Mouse (Mus musculus): Measurements from ENCODE around the gene Trim37. TPM values are rescaled to one million over a fixed set of nuclear protein-coding genes. Genes with fewer than 3 reads are reported as not detected.

Trim37 gene
- total RNA-seq, 2 experiments from 2014 or later = 3.4 to 3.9 TPM

- DNase-seq (ENCODE audit: low spot score) = no peak
These were observed 141.9 kb downstream of the Trim37 start for GRCm38 (mm10) chr11:87268803-87269202.

Small RNAs within 50 kb of the gene (microRNA-seq; reads per million reads assigned to microRNA genes)
- 331 reads per million, percentile 71 among the genes with 10 or more reads in this experiment for gene Mir301

Other genes with a start within 250 kb of the Trim37 start
- 1 to 10 TPM; 6.4 to 9.4 TPM for gene Ypel2, start 133.4 kb upstream of the Trim37 start, total RNA-seq (2021)
- 1 to 10 TPM; 4.2 to 4.6 TPM for gene Gdpd1, start 53.0 kb upstream of the Trim37 start, total RNA-seq (2021)
- 1 to 10 TPM; 8.0 to 8.6 TPM for gene Smg8, start 40.3 kb upstream of the Trim37 start, total RNA-seq (2021)
- gene Prr11, start 18.4 kb upstream of the Trim37 start, total RNA-seq (2021) = under 1 TPM; 0.16 to 0.17 TPM
- gene Ska2, start 17.8 kb upstream of the Trim37 start, total RNA-seq (2021) = 1 to 10 TPM; 4.6 to 5.3 TPM
- under 1 TPM; 0.46 to 0.97 TPM for gene Ppm1e, start 231.9 kb downstream of the Trim37 start, total RNA-seq (2021)